Mouse (Mus musculus): ENCODE data around the gene Tmem163.

Tmem163 gene

GRCm38 (mm10) chr1:127651564-127651963 is 27.8 kb downstream of the Tmem163 start:
- DNase-seq (ENCODE audit: low spot score in 2 of 2) = no peak

GRCm38 (mm10) chr1:127642976-127643769 is 36.2 kb downstream of the Tmem163 start:
- DNase-seq (ENCODE audit: low spot score in 2 of 2) = no peak

GRCm38 (mm10) chr1:127637917-127638316 is 41.4 kb downstream of the Tmem163 start:
- DNase-seq (ENCODE audit: low spot score in 2 of 2) = no peak

- no peak for DNase-seq (ENCODE audit: low spot score in 2 of 2)
These were observed 52.2 kb downstream of the Tmem163 start for GRCm38 (mm10) chr1:127627151-127627550.

GRCm38 (mm10) chr1:127625577-127626362 is 53.6 kb downstream of the Tmem163 start:
- DNase-seq (ENCODE audit: low spot score in 2 of 2) = no peak

- no peak for DNase-seq (ENCODE audit: low spot score in 2 of 2)
These were observed 57.0 kb downstream of the Tmem163 start for GRCm38 (mm10) chr1:127622349-127622748.

GRCm38 (mm10) chr1:127619036-127619435 is 60.3 kb downstream of the Tmem163 start:
- DNase-seq (ENCODE audit: low spot score in 2 of 2) = peak in 1 of 2 experiments; percentile 53

GRCm38 (mm10) chr1:127610378-127610777 is 69.0 kb downstream of the Tmem163 start:
- DNase-seq (ENCODE audit: low spot score in 2 of 2) = peak in 1 of 2 experiments; percentile 2

GRCm38 (mm10) chr1:127609814-127610213 is 69.5 kb downstream of the Tmem163 start:
- DNase-seq (ENCODE audit: low spot score in 2 of 2) = no peak

GRCm38 (mm10) chr1:127608326-127608725 is 71.0 kb downstream of the Tmem163 start:
- DNase-seq (ENCODE audit: low spot score in 2 of 2) = peak in 1 of 2 experiments; percentile 9

GRCm38 (mm10) chr1:127603697-127604631 is 75.4 kb downstream of the Tmem163 start:
- DNase-seq (ENCODE audit: low spot score in 2 of 2) = peak; percentile 39 to 50

- DNase-seq (ENCODE audit: low spot score in 2 of 2) = no peak
These were observed 83.2 kb downstream of the Tmem163 start for GRCm38 (mm10) chr1:127596143-127596542.

- DNase-seq (ENCODE audit: low spot score in 2 of 2) = no peak
These were observed 83.6 kb downstream of the Tmem163 start for GRCm38 (mm10) chr1:127595735-127596134.

GRCm38 (mm10) chr1:127589542-127589941 is 89.8 kb downstream of the Tmem163 start:
- peak; percentile 53 to 67 for DNase-seq (ENCODE audit: low spot score in 2 of 2)

GRCm38 (mm10) chr1:127587071-127587470 is 92.3 kb downstream of the Tmem163 start:
- DNase-seq (ENCODE audit: low spot score in 2 of 2) = no peak

- DNase-seq (ENCODE audit: low spot score in 2 of 2) = no peak
These were observed 93.2 kb downstream of the Tmem163 start for GRCm38 (mm10) chr1:127586156-127586555.

- no peak for DNase-seq (ENCODE audit: low spot score in 2 of 2)
These were observed 101.4 kb downstream of the Tmem163 start for GRCm38 (mm10) chr1:127577981-127578380.

- no peak for DNase-seq (ENCODE audit: low spot score in 2 of 2)
These were observed 102.3 kb downstream of the Tmem163 start for GRCm38 (mm10) chr1:127577083-127577482.

- no peak for DNase-seq (ENCODE audit: low spot score in 2 of 2)
These were observed 102.8 kb downstream of the Tmem163 start for GRCm38 (mm10) chr1:127576563-127576962.

GRCm38 (mm10) chr1:127576143-127576542 is 103.2 kb downstream of the Tmem163 start:
- DNase-seq (ENCODE audit: low spot score in 2 of 2) = no peak

GRCm38 (mm10) chr1:127575692-127576091 is 103.7 kb downstream of the Tmem163 start:
- no peak for DNase-seq (ENCODE audit: low spot score in 2 of 2)

GRCm38 (mm10) chr1:127573186-127573585 is 106.2 kb downstream of the Tmem163 start:
- no peak for DNase-seq (ENCODE audit: low spot score in 2 of 2)

Data from right cerebral cortex, postnatal 10 days (tissue).